Mouse (Mus musculus) limb, embryonic 15.5 days (tissue): Measurements from ENCODE around the gene Gm20388. TPM values are rescaled to one million over a fixed set of nuclear protein-coding genes. Genes with fewer than 3 reads are reported as not detected.
"Not testable (repeated sequence)": the region's sequence is repeated elsewhere in the genome, so short reads cannot be mapped to it uniquely, and the experiment has no call there.

Experiments used
- ATAC-seq: fragments of 200-750 bp; cut with Nextera tagmentation; 2 replicates; pipeline ENCODE4 v1.8.0; 2017; ENCODE audit warnings: low read depth, moderate TSS enrichment; ENCODE audit not compliant: insufficient number of reproducible peaks, low FRiP score, low TSS enrichment
- H3K27ac ChIP-seq: fragments of 300-500 bp; sonication (generic); 2 replicates; pipeline ENCODE4 v1.5.1; 2015; ENCODE audit warnings: moderate library complexity, mild to moderate bottlenecking, inconsistent platforms
- H3K27me3 ChIP-seq: fragments of 300-500 bp; sonication (generic); 2 replicates; pipeline ENCODE4 v1.6.1; 2015; ENCODE audit warnings: inconsistent platforms
- H3K36me3 ChIP-seq: fragments of 300-500 bp; sonication (generic); 2 replicates; pipeline ENCODE4 v1.6.1; 2015; ENCODE audit warnings: inconsistent platforms
- H3K4me1 ChIP-seq: fragments of 300-500 bp; sonication (generic); 2 replicates; pipeline ENCODE4 v1.6.1; 2015; ENCODE audit warnings: inconsistent platforms
- H3K4me2 ChIP-seq: fragments of 300-500 bp; sonication (generic); 2 replicates; pipeline ENCODE4 v1.6.1; 2015; ENCODE audit warnings: mild to moderate bottlenecking, inconsistent platforms
- H3K4me3 ChIP-seq: fragments of 300-500 bp; sonication (generic); 2 replicates; pipeline ENCODE4 v1.5.1; 2015; ENCODE audit warnings: mild to moderate bottlenecking, inconsistent platforms
- H3K9ac ChIP-seq: fragments of 300-500 bp; sonication (generic); 2 replicates; pipeline ENCODE4 v1.6.1; 2015; ENCODE audit warnings: inconsistent platforms
- H3K9me3 ChIP-seq: fragments of 300-500 bp; sonication (generic); 2 replicates; pipeline ENCODE4 v1.6.1; 2016; ENCODE audit warnings: inconsistent platforms
- WGBS: fragments of 180-500 bp; shearing (Covaris S2); methylation state at CpG from one replicate; pipeline ENCODE4 v1.1.7; 2015; 5-methylcytosine and 5-hydroxymethylcytosine counted together
- polyA plus RNA-seq: library from polyadenylated mRNA; unstranded; fragments of >200 nt; fragmentation: Nextera tagmentation; extraction: Ambion mirVana; gene quantifications from 2 replicates; pipeline ENCODE4 v1.2.1, GENCODE M21; 2015

Gene Gm20388
- polyA plus RNA-seq, 1 experiment from 2014 or later = 4.9 TPM

- no peak overlapping the region for H3K4me3 ChIP-seq
- 97% methylated on average over 2 of the region's 2 CpGs for WGBS
- no peak for ATAC-seq
- no peaks in the 10 kb centered on the region for H3K27me3 ChIP-seq
- H3K9me3 ChIP-seq = no peaks in the 10 kb centered on the region
- H3K27ac ChIP-seq = no peak overlapping the region
- no peaks in the 10 kb centered on the region for H3K36me3 ChIP-seq
- H3K9ac ChIP-seq = no peak overlapping the region
- H3K4me1 ChIP-seq = peaks cover 26% of the 10 kb centered on the region
- no peak overlapping the region for H3K4me2 ChIP-seq
Measured at GRCm38 (mm10) chr8:123024226-123024625, 3113.6 kb downstream of the Gm20388 start.

- Histone ChIP-seq H3K4me1 (peaks cover 17% of the 10 kb centered on the region; the same call in 1 of the 2 replicates), H3K27me3 (no peaks in the 10 kb centered on the region), H3K27ac (no peak overlapping the region), H3K4me3 (no peak overlapping the region), H3K9ac (no peak overlapping the region), H3K36me3 (no peaks in the 10 kb centered on the region), H3K9me3 (no peaks in the 10 kb centered on the region), H3K4me2 (no peak overlapping the region)
- no peak for ATAC-seq
- WGBS = 77% methylated on average over 3 of the region's 3 CpGs
Measured at GRCm38 (mm10) chr8:123025951-123026351, 3115.3 kb downstream of the Gm20388 start.

- H3K9me3 ChIP-seq = no peaks in the 10 kb centered on the region
- no peak for ATAC-seq
- no peak overlapping the region for H3K9ac ChIP-seq
- WGBS = 97% methylated on average over 8 of the region's 8 CpGs
- no peaks in the 10 kb centered on the region for H3K36me3 ChIP-seq
- H3K4me3 ChIP-seq = no peak overlapping the region
- no peaks in the 10 kb centered on the region for H3K27me3 ChIP-seq
- H3K27ac ChIP-seq = no peak overlapping the region
- no peak overlapping the region for H3K4me2 ChIP-seq
- peaks cover 10% of the 10 kb centered on the region; the same call in 1 of the 2 replicates for H3K4me1 ChIP-seq
Measured at GRCm38 (mm10) chr8:123027786-123028185, 3117.1 kb downstream of the Gm20388 start.

GRCm38 (mm10) chr8:123030091-123030490, 3119.4 kb downstream of the Gm20388 start:
- H3K4me2 ChIP-seq, H3K27me3 ChIP-seq, H3K9me3 ChIP-seq, H3K4me3 ChIP-seq, H3K36me3 ChIP-seq, H3K9ac ChIP-seq, ATAC-seq, H3K27ac ChIP-seq: not testable (repeated sequence)
- WGBS = 75% methylated on average over 3 of the region's 5 CpGs
- H3K4me1 ChIP-seq = peaks cover 13% of the 10 kb centered on the region; the same call in 1 of the 2 replicates

- H3K4me2 ChIP-seq = no peak overlapping the region
- H3K27me3 ChIP-seq = no peaks in the 10 kb centered on the region
- H3K9me3 ChIP-seq = no peaks in the 10 kb centered on the region
- H3K36me3 ChIP-seq = no peaks in the 10 kb centered on the region
- WGBS = 81% methylated on average over 7 of the region's 7 CpGs
- peaks cover 18% of the 10 kb centered on the region; the same call in 1 of the 2 replicates for H3K4me1 ChIP-seq
- H3K4me3 ChIP-seq = no peak overlapping the region
- H3K27ac ChIP-seq = no peak overlapping the region
- H3K9ac ChIP-seq = no peak overlapping the region
- ATAC-seq = no peak
Measured at GRCm38 (mm10) chr8:123031321-123031978, 3120.8 kb downstream of the Gm20388 start.

- Histone ChIP-seq H3K27ac (no peak overlapping the region), H3K9ac (no peak overlapping the region), H3K36me3 (no peaks in the 10 kb centered on the region), H3K4me3 (no peak overlapping the region), H3K9me3 (no peaks in the 10 kb centered on the region), H3K27me3 (no peaks in the 10 kb centered on the region), H3K4me1 (peaks cover 24% of the 10 kb centered on the region), H3K4me2 (no peak overlapping the region)
- ATAC-seq = no peak
Measured at GRCm38 (mm10) chr8:123032730-123033129, 3122.1 kb downstream of the Gm20388 start.

GRCm38 (mm10) chr8:123033431-123033830, 3122.8 kb downstream of the Gm20388 start:
- Histone ChIP-seq H3K27me3 (no peaks in the 10 kb centered on the region), H3K9ac (no peak overlapping the region), H3K4me2 (no peak overlapping the region), H3K9me3 (no peaks in the 10 kb centered on the region), H3K27ac (peak overlapping the region; percentile 33; the same call in 1 of the 2 replicates), H3K4me3 (no peak overlapping the region), H3K4me1 (peaks cover 21% of the 10 kb centered on the region), H3K36me3 (no peaks in the 10 kb centered on the region)
- no peak for ATAC-seq

- no peaks in the 10 kb centered on the region for H3K27me3 ChIP-seq
- no peak for ATAC-seq
- WGBS = 64% methylated on average over 6 of the region's 6 CpGs
Measured at GRCm38 (mm10) chr8:123034171-123034570, 3123.5 kb downstream of the Gm20388 start.

GRCm38 (mm10) chr8:123036956-123037355, 3126.3 kb downstream of the Gm20388 start:
- Histone ChIP-seq H3K27me3 (no peaks in the 10 kb centered on the region), H3K27ac (no peak overlapping the region), H3K4me1 (peaks cover 34% of the 10 kb centered on the region), H3K9me3 (no peaks in the 10 kb centered on the region), H3K4me2 (no peak overlapping the region), H3K4me3 (no peak overlapping the region), H3K9ac (no peak overlapping the region), H3K36me3 (no peaks in the 10 kb centered on the region)
- WGBS = 43% methylated on average over 3 of the region's 3 CpGs
- ATAC-seq = no peak

More at GRCm38 (mm10) chr8:123034171-123034570, 3123.5 kb downstream of the Gm20388 start:
- H3K4me1 ChIP-seq = peaks cover 20% of the 10 kb centered on the region
- H3K9ac ChIP-seq = no peak overlapping the region
- H3K4me2 ChIP-seq = no peak overlapping the region
- no peak overlapping the region for H3K4me3 ChIP-seq
- no peak overlapping the region; the same call in 1 of the 2 replicates for H3K27ac ChIP-seq
- H3K9me3 ChIP-seq = no peaks in the 10 kb centered on the region
- H3K36me3 ChIP-seq = no peaks in the 10 kb centered on the region

- Histone ChIP-seq H3K9me3 (no peaks in the 10 kb centered on the region), H3K4me2 (no peak overlapping the region), H3K27me3 (no peaks in the 10 kb centered on the region), H3K4me1 (peaks cover 34% of the 10 kb centered on the region), H3K36me3 (no peaks in the 10 kb centered on the region), H3K9ac (no peak overlapping the region), H3K27ac (no peak overlapping the region), H3K4me3 (no peak overlapping the region)
- no peak for ATAC-seq
- WGBS = 90% methylated on average over 11 of the region's 11 CpGs
Measured at GRCm38 (mm10) chr8:123037487-123037886, 3126.8 kb downstream of the Gm20388 start.

- H3K9me3 ChIP-seq = no peaks in the 10 kb centered on the region
- H3K27me3 ChIP-seq = no peaks in the 10 kb centered on the region
- WGBS = 75% methylated on average over 2 of the region's 2 CpGs
- no peak overlapping the region for H3K9ac ChIP-seq
- peaks cover 39% of the 10 kb centered on the region for H3K4me1 ChIP-seq
- no peaks in the 10 kb centered on the region for H3K36me3 ChIP-seq
- no peak for ATAC-seq
- no peak overlapping the region for H3K27ac ChIP-seq
- no peak overlapping the region for H3K4me3 ChIP-seq
- H3K4me2 ChIP-seq = no peak overlapping the region
Measured at GRCm38 (mm10) chr8:123038351-123038750, 3127.7 kb downstream of the Gm20388 start.

GRCm38 (mm10) chr8:123039376-123040109, 3128.9 kb downstream of the Gm20388 start:
- 78% methylated on average over 11 of the region's 11 CpGs for WGBS
- H3K36me3 ChIP-seq = peaks cover 4% of the 10 kb centered on the region; the same call in 1 of the 2 replicates
- no peak for ATAC-seq

More at GRCm38 (mm10) chr8:123039376-123040109, 3128.9 kb downstream of the Gm20388 start:
- no peak overlapping the region for H3K27ac ChIP-seq
- H3K27me3 ChIP-seq = no peaks in the 10 kb centered on the region
- H3K4me3 ChIP-seq = no peak overlapping the region
- no peaks in the 10 kb centered on the region for H3K9me3 ChIP-seq
- H3K4me1 ChIP-seq = peaks cover 43% of the 10 kb centered on the region
- H3K9ac ChIP-seq = no peak overlapping the region
- H3K4me2 ChIP-seq = no peak overlapping the region
